Mouse (Mus musculus): ENCODE measurements at regions not wholly inside any gene's neighbourhood (a gene's known extent, or its start where the extent isn't known, plus 50 kb on each side); places are given as distances from the start of the nearest gene placed in this dataset.

GRCm38 (mm10) chr14:16944441-16944840 lies 125.5 kb upstream of the Rarb start:
- intact Hi-C loops (cut with DNase I): no loop called here
- no peak for DNase-seq

DNA sequence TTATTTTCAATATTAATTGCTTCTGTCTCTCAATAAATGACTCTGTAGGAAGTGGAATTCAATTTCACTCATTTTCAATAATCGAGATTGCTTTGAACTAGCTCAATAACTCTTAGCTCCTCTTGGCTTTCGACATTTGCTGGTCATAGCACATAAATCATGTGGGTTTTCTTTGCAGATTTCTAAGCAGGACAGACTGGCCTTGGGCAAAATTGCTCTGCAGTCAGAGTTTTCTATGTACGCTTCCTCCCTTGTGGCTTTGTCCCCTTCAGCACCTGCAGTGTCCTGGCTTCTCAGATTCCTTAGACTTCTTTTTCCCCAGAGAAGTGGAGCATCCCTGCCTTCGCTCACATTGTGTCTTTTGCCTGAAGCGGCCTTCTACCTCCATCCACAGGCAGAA lies 124.6 kb upstream of the Rarb start:
- intact Hi-C loops (cut with DNase I): no loop called here
- DNase-seq: no peak

GRCm38 (mm10) chr14:16927136-16927535 lies 108.2 kb upstream of the Rarb start:
- intact Hi-C loops (cut with DNase I): no loop called here
- no peak for DNase-seq

GRCm38 (mm10) chr14:16901534-16902147 lies 82.7 kb upstream of the Rarb start:
- intact Hi-C loops (cut with DNase I): no loop called here
- DNase-seq: no peak

- intact Hi-C loops (cut with DNase I): no loop called here
- no peak for DNase-seq
These were observed 79.0 kb upstream of the Rarb start for GRCm38 (mm10) chr14:16897747-16898544.

- DNase-seq: no peak
- intact Hi-C loops (cut with DNase I): no loop called here
These were observed 78.0 kb upstream of the Rarb start for GRCm38 (mm10) chr14:16896974-16897373.

DNA sequence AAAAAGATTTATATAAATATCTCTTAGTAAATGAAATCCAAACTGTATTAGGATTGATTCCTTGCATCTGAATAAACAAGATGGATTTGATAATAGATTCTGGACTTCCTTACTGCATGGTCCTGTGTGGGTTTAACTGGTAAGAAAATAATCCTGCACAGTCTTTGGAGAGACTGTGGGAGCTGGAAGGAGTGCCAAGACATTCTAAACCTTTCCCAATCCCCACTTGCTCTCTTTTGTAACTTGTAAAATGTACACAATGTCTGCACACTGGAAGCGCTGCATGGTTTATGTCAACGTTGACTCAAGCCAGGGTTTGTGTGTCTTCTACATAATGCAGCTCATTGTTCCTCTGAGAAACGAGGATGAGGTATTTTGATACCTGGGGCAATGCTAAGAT lies 62.3 kb upstream of the Rarb start:
- intact Hi-C loops (cut with DNase I): no loop called here

DNA sequence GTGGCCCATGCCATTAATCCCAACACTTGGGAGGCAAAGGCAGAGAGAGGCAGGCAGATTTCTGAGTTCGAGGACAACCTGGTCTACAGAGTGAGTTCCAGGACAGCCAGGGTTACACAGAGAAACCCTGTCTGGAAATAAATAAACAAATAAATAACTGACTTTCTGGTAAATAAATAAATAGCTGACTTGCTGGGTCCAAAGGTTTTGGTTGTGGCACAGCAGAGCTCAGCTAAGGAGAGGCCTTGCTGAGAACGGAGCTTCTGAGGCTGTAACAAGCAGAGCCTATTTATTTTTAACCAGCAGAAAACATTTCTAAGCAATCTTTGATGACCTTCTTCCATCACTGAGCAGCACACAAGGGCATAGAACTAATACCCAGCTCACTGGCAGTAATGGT lies 50.3 kb upstream of the Rarb start:
- no peak for DNase-seq
- intact Hi-C loops (cut with DNase I): no loop called here

More for the DNA sequence above, 62.3 kb upstream of the Rarb start:
- no peak for DNase-seq
